Mouse (Mus musculus) forebrain, embryonic 11.5 days (tissue): ENCODE data around the gene Ap1s3. TPM values are rescaled to one million over a fixed set of nuclear protein-coding genes. Genes with fewer than 3 reads are reported as not detected.

ENCODE experiments used
- ATAC-seq: fragments of 200-750 bp; cut with Nextera tagmentation; replicated peaks from 2 replicates; pipeline ENCODE4 v1.8.0; 2017; ENCODE audit warnings: moderate TSS enrichment; ENCODE audit not compliant: low FRiP score
- DNase-seq: peaks from one replicate; pipeline ENCODE4 v3.0.0-alpha.2; 2017; ENCODE audit warnings: low spot score
- H3K27ac ChIP-seq: fragments of 300-500 bp; sonication (generic); 2 replicates; pipeline ENCODE4 v1.5.1; 2014; ENCODE audit warnings: low read depth, low read length
- H3K27me3 ChIP-seq: fragments of 300-500 bp; sonication (generic); 2 replicates; pipeline ENCODE4 v1.6.1; 2014; ENCODE audit warnings: mild to moderate bottlenecking, low read length, mixed read lengths; ENCODE audit not compliant: control insufficient read depth, insufficient read depth
- H3K36me3 ChIP-seq: fragments of 300-500 bp; sonication (generic); 2 replicates; pipeline ENCODE4 v1.6.1; 2014; ENCODE audit warnings: mild to moderate bottlenecking, low read length, moderate library complexity, mixed read lengths; ENCODE audit not compliant: control insufficient read depth, insufficient read depth
- H3K4me1 ChIP-seq: fragments of 300-500 bp; sonication (generic); replicated peaks from 2 replicates; pipeline ENCODE4 v1.6.1; 2014; ENCODE audit warnings: low read length, mixed read lengths; ENCODE audit not compliant: control insufficient read depth, insufficient read depth
- H3K4me2 ChIP-seq: fragments of 300-500 bp; sonication (generic); 2 replicates; pipeline ENCODE4 v1.6.1; 2014; ENCODE audit warnings: low read depth, mild to moderate bottlenecking, low read length, moderate library complexity, mixed read lengths; ENCODE audit not compliant: severe bottlenecking
- H3K4me3 ChIP-seq: fragments of 300-500 bp; sonication (generic); 2 replicates; pipeline ENCODE4 v1.5.1; 2014; ENCODE audit warnings: low read depth, low read length
- H3K9ac ChIP-seq: fragments of 300-500 bp; sonication (generic); 2 replicates; pipeline ENCODE4 v1.6.1; 2014; ENCODE audit warnings: low read length
- H3K9me3 ChIP-seq: fragments of 300-500 bp; sonication (generic); 2 replicates; pipeline ENCODE4 v1.6.1; 2016; ENCODE audit warnings: low read length, mixed read lengths; ENCODE audit not compliant: control insufficient read depth
- WGBS: fragments of 180-500 bp; shearing (Covaris S2); extraction: QIAGEN DNeasy Blood & Tissue Kit; methylation state at CpG from one replicate; pipeline ENCODE4 v1.1.7; 2014; 5-methylcytosine and 5-hydroxymethylcytosine counted together
- polyA plus RNA-seq: library from polyadenylated mRNA; unstranded; fragments of >200 nt; fragmentation: Nextera tagmentation; extraction: Ambion mirVana; gene quantifications from 2 replicates; pipeline ENCODE4 v1.2.1, GENCODE M21; 2014

The Ap1s3 gene
- polyA plus RNA-seq, 1 experiment from 2014 or later: 0.17 TPM

- 61% methylated on average over 5 of the region's 5 CpGs for WGBS
- no peaks in the 10 kb centered on the region for H3K4me1 ChIP-seq
- no peak overlapping the region for H3K9ac ChIP-seq
- H3K27me3 ChIP-seq: no peaks in the 10 kb centered on the region
- H3K4me3 ChIP-seq: no peak overlapping the region
- no peak for DNase-seq
- no peaks in the 10 kb centered on the region for H3K9me3 ChIP-seq
- H3K27ac ChIP-seq: no peak overlapping the region; the same call in 1 of the 2 replicates
- ATAC-seq: peak; percentile 79
- H3K36me3 ChIP-seq: no peaks in the 10 kb centered on the region
- H3K4me2 ChIP-seq: no peak overlapping the region
Observed at GRCm38 (mm10) chr1:79598385-79599178, 73.2 kb downstream of the Ap1s3 start.

GRCm38 (mm10) chr1:79592721-79593277, 79.0 kb downstream of the Ap1s3 start:
- 87% methylated on average over 4 of the region's 4 CpGs for WGBS
- Histone ChIP-seq H3K4me3 (no peak overlapping the region), H3K27ac (no peak overlapping the region), H3K36me3 (no peaks in the 10 kb centered on the region), H3K9me3 (no peaks in the 10 kb centered on the region), H3K4me1 (no peaks in the 10 kb centered on the region), H3K9ac (no peak overlapping the region), H3K4me2 (no peak overlapping the region), H3K27me3 (no peaks in the 10 kb centered on the region)
- no peak for ATAC-seq
- no peak for DNase-seq

- no peaks in the 10 kb centered on the region for H3K9me3 ChIP-seq
- ATAC-seq (no peak), DNase-seq (no peak)
- H3K4me1 ChIP-seq: no peaks in the 10 kb centered on the region
- H3K27ac ChIP-seq: no peak overlapping the region
- no peaks in the 10 kb centered on the region for H3K27me3 ChIP-seq
- no peak overlapping the region for H3K4me2 ChIP-seq
- no peaks in the 10 kb centered on the region for H3K36me3 ChIP-seq
- 75% methylated on average over 1 of the region's 1 CpGs for WGBS
- H3K4me3 ChIP-seq: no peak overlapping the region
- no peak overlapping the region for H3K9ac ChIP-seq
Observed at GRCm38 (mm10) chr1:79591091-79591490, 80.7 kb downstream of the Ap1s3 start.

GRCm38 (mm10) chr1:79589971-79590763, 81.6 kb downstream of the Ap1s3 start:
- WGBS: 97% methylated on average over 4 of the region's 4 CpGs
- ATAC-seq: no peak

DNA sequence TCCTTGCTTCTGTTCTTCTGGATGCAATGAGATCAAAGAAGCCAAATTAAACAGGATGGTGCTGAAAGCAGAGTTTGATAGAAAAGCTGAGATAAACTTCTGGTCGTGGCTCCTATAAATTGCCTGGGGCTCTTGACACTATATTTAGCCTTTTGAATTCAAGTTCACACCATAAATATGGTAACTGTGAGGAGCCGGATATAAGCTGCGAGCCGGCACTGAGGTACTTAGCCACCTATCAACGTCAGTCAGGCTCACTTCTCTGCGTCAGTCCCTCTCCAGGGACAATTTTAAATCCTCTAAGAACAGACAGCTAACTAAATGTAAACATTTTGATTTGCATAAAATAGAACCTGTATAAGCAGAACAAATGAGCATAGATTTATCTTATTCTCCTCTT, 82.3 kb downstream of the Ap1s3 start:
- Histone ChIP-seq H3K9me3 (no peaks in the 10 kb centered on the region), H3K27ac (no peak overlapping the region), H3K27me3 (no peaks in the 10 kb centered on the region), H3K4me3 (no peak overlapping the region), H3K4me1 (no peaks in the 10 kb centered on the region), H3K9ac (no peak overlapping the region), H3K36me3 (no peaks in the 10 kb centered on the region), H3K4me2 (no peak overlapping the region)
- no peak for ATAC-seq
- 76% methylated on average over 6 of the region's 6 CpGs for WGBS
- no peak for DNase-seq

More at GRCm38 (mm10) chr1:79589971-79590763, 81.6 kb downstream of the Ap1s3 start:
- no peak overlapping the region for H3K4me2 ChIP-seq
- no peak for DNase-seq
- H3K36me3 ChIP-seq: no peaks in the 10 kb centered on the region
- no peak overlapping the region for H3K9ac ChIP-seq
- no peaks in the 10 kb centered on the region for H3K4me1 ChIP-seq
- H3K27me3 ChIP-seq: no peaks in the 10 kb centered on the region
- H3K27ac ChIP-seq: no peak overlapping the region
- no peaks in the 10 kb centered on the region for H3K9me3 ChIP-seq
- H3K4me3 ChIP-seq: no peak overlapping the region

- Histone ChIP-seq H3K9ac (peak overlapping the region; percentile 55), H3K27ac (peak overlapping the region; percentile 41; the same call in 1 of the 2 replicates), H3K4me2 (peak overlapping the region; percentile 51), H3K9me3 (no peaks in the 10 kb centered on the region; the same call in 1 of the 2 replicates), H3K4me1 (no peaks in the 10 kb centered on the region; the same call in 1 of the 2 replicates), H3K27me3 (no peaks in the 10 kb centered on the region), H3K36me3 (no peaks in the 10 kb centered on the region), H3K4me3 (peak overlapping the region; percentile 26)
- WGBS: 1% methylated on average over 15 of the region's 15 CpGs
- peak; percentile 92 for ATAC-seq
- peak; percentile 70 for DNase-seq
Observed at GRCm38 (mm10) chr1:79581136-79581679, 90.6 kb downstream of the Ap1s3 start.

DNA sequence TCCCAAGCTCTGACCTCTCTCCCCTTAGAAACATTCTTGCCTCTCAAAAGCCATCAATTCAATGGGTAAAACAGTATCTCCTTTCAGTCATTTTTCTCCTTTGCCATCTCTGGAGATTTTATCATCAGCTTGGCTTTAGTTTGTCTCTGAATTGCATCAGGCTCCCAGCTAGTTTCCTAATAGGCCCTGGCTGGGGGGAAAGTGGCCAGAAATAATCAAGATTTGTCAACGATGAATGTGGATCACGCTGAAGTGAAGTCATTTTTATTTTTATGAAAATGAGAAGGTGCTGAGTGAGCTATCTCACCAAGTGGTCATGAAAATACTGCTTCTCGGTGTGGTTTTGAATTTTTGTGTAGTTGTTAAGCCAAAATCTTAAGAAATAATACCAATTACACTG, 94.4 kb downstream of the Ap1s3 start:
- WGBS: 88% methylated on average over 3 of the region's 3 CpGs
- ATAC-seq: no peak
- DNase-seq: no peak
- Histone ChIP-seq H3K36me3 (no peaks in the 10 kb centered on the region), H3K4me2 (no peak overlapping the region), H3K9ac (no peak overlapping the region), H3K27ac (no peak overlapping the region), H3K27me3 (no peaks in the 10 kb centered on the region), H3K9me3 (no peaks in the 10 kb centered on the region; the same call in 1 of the 2 replicates), H3K4me1 (no peaks in the 10 kb centered on the region; the same call in 1 of the 2 replicates), H3K4me3 (no peak overlapping the region)

DNA sequence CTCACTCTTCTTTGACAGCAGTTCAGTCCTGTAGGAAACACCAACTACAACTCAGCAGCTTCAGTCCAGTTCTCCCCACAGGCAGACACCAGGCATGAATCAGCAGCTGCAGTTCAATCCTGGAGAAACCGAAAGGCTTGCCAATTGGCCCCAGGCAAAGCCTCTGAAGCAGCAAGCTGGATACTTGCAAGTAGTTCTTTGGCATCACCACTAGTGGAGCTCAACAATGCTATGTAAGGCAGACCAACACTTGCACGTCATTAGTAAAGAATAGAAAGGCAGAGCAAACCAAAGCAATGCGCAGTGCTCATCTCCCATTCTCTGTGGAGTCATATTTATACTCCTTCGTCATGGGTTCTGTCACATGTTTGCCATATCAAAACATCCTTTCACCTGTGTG, 99.9 kb downstream of the Ap1s3 start:
- Histone ChIP-seq H3K27me3 (no peaks in the 10 kb centered on the region), H3K4me1 (no peaks in the 10 kb centered on the region), H3K4me3 (no peak overlapping the region), H3K9ac (no peak overlapping the region), H3K4me2 (no peak overlapping the region), H3K9me3 (no peaks in the 10 kb centered on the region), H3K27ac (no peak overlapping the region), H3K36me3 (no peaks in the 10 kb centered on the region)
- no peak for DNase-seq
- 80% methylated on average over 4 of the region's 4 CpGs for WGBS
- ATAC-seq: no peak
